Mouse (Mus musculus): ENCODE data around the gene Utp15. TPM values are rescaled to one million over a fixed set of nuclear protein-coding genes. Genes with fewer than 3 reads are reported as not detected.
A peak's percentile ranks its signal among the peaks of the same experiment; 100 is the strongest.

Utp15 gene
- total RNA-seq, 2 experiments from 2014 or later = 6.8 TPM

DNA sequence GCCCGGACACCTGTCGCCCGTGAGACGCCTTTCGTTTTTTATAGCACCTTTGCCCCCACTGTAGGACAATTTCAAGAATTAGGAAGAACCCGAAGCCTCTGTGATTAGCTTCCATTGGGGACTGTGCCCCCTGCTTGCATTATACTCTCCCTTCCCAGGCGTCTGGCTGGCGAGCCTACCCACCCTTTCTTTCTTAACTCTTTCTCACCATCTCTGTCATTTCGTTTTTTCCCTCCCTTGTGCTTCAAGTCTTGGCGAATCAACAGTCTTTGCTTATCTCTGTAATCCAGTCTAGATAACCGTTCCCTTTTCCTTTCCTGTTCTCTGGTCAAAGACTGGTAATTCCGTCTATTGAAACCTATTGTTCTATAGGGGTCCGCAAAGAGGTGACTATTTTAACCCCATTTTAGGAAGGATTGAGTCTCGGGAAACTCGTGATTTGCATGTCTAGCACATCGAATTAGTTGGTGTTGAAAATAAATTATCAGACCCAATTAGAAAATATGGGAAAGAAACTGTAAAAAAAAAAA lies 682 bp upstream of the Utp15 start:
- intact Hi-C loops (cut with DNase I) = loop anchor here (5.0 kb wide), 1 partner anchor 39 kb away; no protein-coding TSS in a partner anchor
- no peak for DNase-seq

DNA sequence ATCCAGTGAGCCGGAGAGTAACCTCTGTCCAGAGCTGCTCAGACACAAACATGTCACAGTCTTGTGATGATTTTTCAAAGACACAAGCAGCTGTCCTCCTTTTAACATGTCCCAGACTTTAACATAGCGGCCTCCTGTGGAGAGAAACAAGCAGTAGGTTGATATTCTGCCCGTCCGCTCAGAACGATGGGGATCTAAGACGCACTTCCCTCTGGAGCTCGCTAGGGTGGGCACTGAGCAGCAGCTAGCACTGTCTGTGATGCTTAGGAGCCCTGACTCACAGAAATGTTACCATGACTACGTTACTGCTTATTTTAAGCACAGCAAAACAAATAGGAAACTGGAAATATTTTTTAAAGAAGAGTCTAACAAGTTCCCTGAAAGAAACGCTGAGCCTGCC lies 7.9 kb downstream of the Utp15 start:
- intact Hi-C loops (cut with DNase I) = no loop called here

DNA sequence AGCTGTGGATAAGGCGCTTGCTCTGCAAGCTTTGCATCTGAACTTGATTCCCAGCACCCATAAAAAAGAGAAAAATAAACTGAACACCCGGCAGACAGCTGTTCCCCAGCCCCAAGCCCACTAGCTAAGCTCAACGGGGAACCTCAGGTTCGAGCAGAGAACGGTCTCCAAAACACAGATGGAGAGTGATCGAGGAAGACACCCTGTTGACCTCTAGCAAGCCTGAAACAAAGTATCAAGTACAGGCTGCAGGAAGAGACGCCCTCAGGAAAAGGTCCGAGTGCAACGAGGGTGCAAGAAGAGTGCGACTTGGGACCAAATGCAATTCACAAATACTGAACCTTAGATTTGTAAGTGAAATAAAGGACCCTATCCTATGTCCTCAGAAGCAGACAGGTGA lies 13.2 kb downstream of the Utp15 start:
- intact Hi-C loops (cut with DNase I) = loop anchor here (10.0 kb wide), 1 partner anchor 1015 kb away; no protein-coding TSS in a partner anchor
- no peak for DNase-seq

More for the DNA sequence above, 7.9 kb downstream of the Utp15 start:
- DNase-seq = no peak

DNA sequence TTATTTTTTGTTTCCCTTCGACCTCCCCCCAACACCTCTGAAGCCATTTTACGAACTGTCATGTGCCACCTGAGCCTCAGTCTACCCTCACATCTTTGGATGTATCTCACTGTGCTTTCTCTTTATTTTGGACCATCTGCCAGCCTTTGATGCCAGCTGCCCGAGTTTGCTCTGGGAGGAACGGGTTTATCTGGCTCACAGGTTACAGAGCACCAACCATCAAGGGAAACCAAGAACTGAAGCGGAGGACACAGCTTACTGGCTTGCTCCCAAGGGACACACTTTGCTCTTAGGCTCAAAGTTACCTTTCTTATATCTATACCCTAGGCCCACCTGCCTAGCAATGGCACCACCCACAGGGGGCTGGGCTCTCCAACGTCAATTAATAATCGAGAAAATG lies 17.5 kb downstream of the Utp15 start:
- intact Hi-C loops (cut with DNase I) = loop anchor here (10.0 kb wide), 1 partner anchor 1011 kb away; no protein-coding TSS in a partner anchor
- no peak for DNase-seq

DNA sequence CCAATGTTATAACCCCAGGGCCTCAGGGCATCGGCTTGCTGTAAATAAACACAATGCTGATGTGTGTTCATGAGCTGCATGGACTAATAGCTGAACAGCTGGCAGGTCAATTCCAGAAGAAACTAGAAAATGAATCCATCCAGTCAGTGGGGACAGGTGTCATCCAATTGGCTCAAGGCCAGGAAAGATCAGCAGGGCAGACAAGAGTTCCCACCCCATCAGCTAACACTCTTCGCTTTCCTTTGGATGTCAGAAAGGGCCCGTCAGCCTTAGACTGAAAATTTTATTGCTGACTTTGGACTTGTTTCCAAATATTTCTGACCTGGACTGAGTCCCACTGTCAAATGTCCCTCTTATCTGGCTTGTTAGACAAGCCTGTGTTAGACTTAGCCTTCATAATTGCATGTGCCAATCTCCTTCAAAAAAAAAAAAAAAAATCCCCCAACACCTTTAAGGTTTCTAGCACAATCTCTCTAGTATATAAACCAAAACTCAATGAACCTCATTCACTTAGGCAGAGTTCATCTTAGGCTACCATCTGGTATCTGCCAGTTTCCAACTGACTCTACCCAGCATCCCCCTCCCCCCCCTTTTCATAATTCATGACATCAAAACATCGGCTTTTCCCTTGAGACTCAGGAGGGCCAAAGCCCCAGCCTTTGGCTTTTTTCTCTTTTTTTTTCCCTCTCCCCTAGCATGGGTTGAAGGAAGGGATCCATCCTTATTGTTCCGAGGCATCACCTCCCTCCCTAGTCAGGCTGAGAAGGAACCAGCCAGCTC lies 18.1 kb downstream of the Utp15 start:
- intact Hi-C loops (cut with DNase I) = loop anchor here (10.0 kb wide), 1 partner anchor 1010 kb away; no protein-coding TSS in a partner anchor
- DNase-seq = peak in 1 of 2 experiments; percentile 13

DNA sequence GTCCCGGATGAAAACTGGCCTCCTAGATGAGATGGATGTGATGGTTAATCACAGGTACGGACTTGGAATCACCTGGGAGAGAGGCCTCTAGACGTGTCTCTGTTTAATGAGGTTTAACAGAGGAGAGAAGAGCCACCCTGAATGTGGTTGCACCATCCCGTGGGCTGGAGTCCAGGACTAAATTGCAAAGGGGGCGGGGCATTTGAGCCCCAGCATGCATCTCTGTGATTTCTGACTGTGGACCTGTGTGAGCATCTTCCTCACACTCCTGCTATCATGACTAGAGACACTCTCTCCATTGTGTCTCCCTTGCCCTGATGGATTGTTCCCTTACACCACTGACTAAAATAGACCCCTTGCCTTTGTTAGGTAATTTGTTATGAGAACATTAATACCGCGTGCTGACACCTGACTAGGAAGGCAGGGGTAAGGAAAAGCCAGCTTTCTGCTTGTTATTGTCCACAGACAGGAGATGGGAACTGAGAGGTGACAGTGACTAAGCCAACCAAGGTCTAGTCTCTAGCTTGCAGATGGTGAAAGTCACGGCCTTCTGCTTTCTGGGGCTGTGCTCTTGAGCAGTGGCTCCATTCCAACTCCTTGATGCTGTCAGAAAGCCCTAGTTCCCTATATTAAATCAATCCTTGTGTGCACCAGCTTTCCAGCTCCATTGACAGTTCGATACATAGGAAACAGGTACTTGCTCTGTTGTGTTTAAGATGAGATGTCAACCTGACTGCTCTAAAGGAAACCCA lies 21.1 kb downstream of the Utp15 start:
- DNase-seq = no peak
- intact Hi-C loops (cut with DNase I) = loop anchor here (2.0 to 10.0 kb wide), 2 partner anchors 211 to 1007 kb away; no protein-coding TSS in a partner anchor

DNA sequence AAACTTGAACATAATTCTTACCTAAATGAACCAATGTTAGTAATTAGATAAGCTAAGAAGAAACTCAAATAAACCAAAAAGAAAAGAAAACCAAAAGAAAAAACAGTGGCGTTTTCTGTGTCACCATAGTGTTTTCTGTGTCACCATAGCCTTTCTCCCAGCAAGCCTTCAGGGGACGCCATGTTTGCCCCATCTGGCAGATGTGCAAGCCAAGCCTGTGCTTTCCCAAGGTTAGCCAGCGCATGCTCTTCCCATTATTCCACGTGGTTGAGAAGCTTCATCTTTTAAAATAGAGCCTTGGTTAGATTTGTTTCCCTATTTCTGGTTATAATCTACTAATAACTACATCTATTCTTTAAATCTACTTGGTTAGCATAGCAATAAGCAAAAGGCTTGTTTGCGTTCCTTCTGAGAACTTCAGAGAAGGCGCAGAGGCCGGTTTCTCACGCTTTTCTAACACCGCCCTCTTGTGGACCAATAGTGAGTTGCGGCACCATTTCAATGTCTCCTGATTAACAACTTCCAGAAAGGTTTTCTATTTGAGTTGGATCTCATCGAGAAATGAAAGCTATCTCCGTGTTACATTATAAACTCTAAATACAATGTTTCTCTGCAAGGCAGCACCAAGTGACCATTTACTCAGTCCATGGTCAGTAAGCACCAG lies 22.7 kb downstream of the Utp15 start:
- DNase-seq = peak; percentile 64 to 82
- intact Hi-C loops (cut with DNase I) = loop anchor here (2.0 to 10.0 kb wide), 2 partner anchors 209 to 1005 kb away; no protein-coding TSS in a partner anchor

DNA sequence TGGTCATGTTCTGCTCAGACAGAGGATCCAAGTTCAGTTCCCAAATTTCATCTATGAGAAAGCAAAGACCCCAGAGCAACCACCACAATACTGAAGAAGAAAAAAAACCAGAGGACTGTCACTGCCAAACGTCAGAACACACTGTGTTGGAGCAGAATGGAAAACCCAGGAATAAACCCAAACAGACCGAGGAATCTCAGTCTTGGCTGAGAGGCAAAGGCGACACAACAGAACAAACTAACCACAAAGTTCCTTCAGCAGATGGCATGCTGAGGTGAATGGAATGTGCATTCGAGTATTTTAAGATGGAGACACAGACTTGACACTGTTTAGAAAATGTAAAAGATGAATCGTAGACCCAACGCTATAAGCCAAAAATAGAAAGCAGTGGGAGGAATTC lies 27.4 kb downstream of the Utp15 start:
- no peak for DNase-seq
- intact Hi-C loops (cut with DNase I) = no loop called here

DNA sequence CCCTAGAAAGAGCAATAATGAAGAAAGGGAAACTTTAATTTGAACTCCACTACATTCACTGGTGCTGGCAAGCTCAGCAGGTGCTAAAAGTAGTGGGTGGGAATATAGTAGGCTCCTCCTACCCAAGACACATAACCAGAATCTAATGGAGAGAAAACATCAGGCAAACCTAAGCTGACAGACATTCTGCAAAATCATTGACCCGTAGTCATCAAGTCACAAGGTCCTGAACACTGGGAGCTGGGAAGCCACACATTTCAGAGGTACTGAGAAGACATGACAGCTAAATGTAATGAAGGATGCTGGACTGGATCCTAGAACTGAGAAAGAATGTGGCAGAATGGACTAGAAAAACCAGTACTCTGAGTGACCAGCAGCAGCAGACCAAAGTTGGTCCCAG lies 32.3 kb downstream of the Utp15 start:
- DNase-seq = no peak
- intact Hi-C loops (cut with DNase I) = no loop called here

DNA sequence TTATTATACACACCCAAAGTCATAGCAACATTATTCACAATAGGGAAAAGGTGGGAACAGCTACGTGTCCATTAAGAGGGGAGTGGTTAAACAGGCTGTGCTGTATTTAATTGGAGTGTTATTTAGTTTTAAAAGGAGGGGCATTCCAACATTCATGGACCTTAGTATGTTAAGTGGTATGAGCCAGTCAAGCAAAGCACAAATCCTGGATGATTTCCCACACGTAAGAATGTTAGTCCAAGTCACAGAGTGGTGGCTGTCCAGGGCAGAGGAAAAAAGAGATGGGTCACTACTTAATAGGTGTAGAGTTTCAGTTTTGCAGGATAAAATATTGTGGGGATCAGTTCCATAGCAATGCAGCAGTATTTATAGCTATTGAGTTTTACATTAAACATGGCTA lies 36.6 kb downstream of the Utp15 start:
- intact Hi-C loops (cut with DNase I) = no loop called here
- DNase-seq = no peak

DNA sequence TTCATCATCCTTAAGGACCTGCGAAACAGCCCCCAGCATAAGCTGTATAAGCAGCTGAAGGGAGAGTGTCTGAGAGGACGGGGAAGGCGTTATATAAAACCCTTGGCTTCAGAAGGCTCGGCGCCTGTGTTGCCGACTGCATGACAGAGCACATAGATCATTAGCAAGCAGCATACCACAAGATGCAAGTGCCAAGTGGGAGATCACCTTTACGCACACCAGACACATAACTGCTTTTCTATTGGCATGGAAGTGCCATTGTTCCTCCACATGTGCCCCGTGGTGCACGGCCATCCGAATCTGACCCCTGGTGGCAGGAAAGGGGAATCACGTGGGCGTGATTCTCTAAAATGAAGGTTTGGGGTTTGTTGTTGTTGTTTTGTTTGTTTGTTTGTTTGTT lies 40.0 kb downstream of the Utp15 start:
- peak; percentile 29 to 64 for DNase-seq
- intact Hi-C loops (cut with DNase I) = loop anchor here (1.0 kb wide), 1 partner anchor 192 kb away; no protein-coding TSS in a partner anchor

DNA sequence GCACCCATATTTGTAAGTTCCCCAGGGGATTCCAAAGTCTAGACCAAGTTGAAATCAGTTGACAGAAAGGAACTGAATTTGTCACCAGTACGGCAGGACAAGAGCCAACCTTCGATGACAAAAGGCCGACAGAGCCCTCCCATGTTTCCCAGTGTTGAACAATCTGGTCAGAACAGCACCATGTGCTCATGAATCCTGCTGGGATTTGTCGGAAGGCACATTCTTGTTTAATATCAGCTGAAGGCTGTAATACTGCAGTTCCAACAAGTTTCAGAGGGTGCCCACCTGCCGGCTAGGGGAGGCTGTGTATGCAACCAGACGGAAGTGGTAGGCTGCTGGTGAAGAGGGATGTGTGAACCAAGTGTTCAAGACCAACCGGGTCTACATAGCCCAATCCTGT lies 52.7 kb downstream of the Utp15 start:
- DNase-seq = no peak
- intact Hi-C loops (cut with DNase I) = no loop called here

DNA sequence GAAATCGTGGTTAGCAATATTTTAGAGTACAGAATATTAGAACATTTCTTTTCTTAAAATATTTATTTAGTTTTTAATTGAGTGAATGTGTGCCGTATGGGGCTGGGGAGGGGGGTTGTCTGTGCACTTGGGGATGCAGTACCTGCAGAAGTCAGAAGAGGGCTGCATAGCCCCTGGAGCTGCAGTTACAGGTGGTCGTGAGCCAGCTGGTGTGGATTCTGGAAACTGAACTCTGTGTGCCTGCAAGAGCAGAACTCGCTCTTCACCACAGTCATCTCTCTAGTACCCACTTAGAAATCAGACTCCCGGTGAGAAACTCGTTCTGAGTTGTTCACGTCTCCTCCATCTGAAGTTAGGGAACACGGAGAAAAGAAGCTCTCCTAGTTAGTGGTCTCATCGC lies 54.0 kb downstream of the Utp15 start:
- DNase-seq = peak in 1 of 2 experiments; percentile 21
- intact Hi-C loops (cut with DNase I) = loop anchor here (5.0 kb wide), 2 partner anchors 77 to 177 kb away; no protein-coding TSS in a partner anchor

DNA sequence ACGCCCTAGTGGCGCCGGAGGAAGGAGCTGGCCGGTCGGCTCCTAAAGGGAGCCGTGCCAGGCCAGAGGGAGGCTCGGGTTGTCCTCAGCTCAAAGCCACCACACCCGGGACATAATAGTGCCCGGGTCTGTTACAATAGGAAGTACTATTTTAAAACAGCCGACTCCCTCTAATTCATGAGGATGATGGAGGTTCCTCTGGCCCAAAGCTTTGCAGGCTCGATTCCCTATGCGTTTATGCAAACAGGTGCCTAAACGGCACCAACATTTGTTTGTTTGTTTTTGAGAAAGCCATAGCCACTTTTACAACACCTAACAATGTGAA lies 56.3 kb downstream of the Utp15 start:
- DNase-seq = no peak
- intact Hi-C loops (cut with DNase I) = loop anchor here (5.0 kb wide), 2 partner anchors 74 to 174 kb away; no protein-coding TSS in a partner anchor

DNA sequence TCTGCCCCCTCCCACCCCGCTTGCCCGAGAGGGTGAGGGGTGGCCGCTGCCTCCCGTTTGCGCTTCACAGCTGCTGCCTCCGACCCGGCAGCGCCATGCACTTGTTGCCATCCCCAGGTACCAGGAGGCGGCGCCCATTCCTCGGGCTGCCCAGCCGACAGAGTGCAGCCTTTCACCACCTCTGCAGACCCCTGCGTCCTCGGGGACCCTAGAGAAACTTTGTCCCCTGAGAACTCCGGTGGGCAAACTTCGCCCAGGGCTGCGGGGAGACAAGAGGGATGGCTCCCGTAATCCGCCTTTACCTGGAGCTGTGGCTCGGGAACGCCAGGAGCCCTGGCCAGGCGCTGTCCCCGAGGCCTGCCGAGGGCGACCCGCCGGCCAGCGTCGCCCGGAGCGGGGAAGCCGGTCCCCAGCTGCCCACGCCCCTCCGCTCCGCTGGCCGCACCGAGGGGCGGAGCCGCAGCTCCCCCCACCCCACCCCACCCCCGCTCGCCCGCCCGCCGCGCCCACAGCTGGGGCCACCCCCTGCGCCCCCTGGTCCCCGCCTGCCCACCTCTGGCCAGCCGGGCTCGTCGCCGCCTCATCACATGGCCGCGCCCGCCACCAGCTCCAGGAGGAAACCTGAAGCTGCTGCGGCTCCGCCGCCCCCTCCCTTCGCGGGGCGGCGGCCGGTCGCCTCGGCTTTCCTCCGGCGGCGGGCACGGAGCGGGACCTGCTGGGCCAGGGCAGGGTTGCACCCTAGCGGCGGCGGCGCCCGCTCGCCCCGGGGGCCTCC lies 56.9 kb downstream of the Utp15 start, which contains the start of gene Arhgef28:
Gene Arhgef28, minus strand, starts transcription at position 669 of the 775 bp plus-strand sequence.
- peak; percentile 77 to 81 for DNase-seq
- intact Hi-C loops (cut with DNase I) = loop anchor here (5.0 kb wide), 2 partner anchors 74 to 174 kb away; no protein-coding TSS in a partner anchor

DNA sequence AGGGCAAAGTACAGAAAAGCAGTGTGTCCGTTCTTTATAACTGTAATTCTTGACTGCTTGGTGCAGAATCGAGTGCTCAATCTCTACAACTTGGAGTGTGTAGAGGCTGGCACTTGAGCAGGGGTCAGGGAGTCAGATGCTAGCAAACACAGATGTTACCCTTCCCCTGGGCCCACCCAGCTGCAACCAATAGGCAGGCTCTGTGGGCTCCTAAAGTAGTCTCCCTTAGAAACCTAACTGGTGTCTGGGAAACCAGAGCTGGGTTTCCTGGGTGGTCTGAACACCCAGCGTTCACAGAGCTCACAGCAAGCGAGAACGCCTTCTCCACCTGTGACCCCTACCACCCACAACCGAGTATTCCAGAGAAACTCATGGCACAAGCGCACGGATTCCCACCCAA lies 57.7 kb downstream of the Utp15 start:
- no peak for DNase-seq
- intact Hi-C loops (cut with DNase I) = loop anchor here (5.0 kb wide), 2 partner anchors 73 to 173 kb away; no protein-coding TSS in a partner anchor

DNA sequence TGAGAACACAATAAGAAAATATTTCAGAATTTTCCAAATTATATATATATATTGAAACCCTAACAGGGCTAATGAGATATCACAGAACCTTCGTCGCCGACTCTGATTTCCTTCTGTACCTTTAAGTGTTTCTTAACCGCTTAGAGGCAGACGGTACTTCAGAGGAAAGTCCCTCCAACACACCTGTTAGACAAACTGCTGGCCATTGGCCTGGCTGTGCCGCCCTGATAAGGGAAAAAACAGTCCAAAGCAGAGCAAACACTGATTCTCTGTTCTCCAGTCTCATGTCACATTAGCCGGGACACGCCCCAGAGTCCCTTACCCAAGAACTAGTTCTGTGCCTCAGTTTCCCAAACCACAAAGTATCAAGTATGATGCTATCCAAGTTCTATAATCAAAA lies 58.5 kb downstream of the Utp15 start:
- DNase-seq = no peak
- intact Hi-C loops (cut with DNase I) = no loop called here

DNA sequence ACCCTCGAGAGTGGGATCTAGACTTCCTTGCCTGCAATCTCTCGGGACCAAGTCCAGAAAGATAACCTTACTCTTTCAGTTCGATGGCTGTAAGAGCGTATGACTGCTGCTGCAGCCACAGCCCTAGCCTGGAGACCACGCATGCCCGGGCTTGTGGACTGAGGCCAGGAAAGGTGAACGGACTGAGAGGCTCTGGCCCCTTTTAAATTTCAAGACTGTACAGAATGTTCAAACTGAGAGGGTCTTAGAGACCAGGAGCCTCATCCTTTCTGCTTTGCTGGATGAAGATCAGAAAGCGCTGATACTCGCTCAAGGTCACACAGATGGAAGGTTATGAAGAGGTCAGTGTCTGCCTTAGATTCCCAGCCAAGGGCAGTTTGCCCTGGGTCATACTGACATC lies 61.4 kb downstream of the Utp15 start:
- DNase-seq = no peak
- intact Hi-C loops (cut with DNase I) = no loop called here

Measured in heart, postnatal 14 days (tissue).